ENCODE assay signal across 7 mouse cellular contexts in genomic region chr1:155145620-155146019, GRCm38 (mm10). TPM values are rescaled to one million over a fixed set of nuclear protein-coding genes. Genes with fewer than 3 reads are reported as not detected.
DNase-seq lines count a peak whose midpoint lies in the region; ATAC-seq and TF ChIP-seq lines count a peak whose summit lies in the region.

No protein-coding gene starts in this region.

- H3K4me2 ChIP-seq in heart, embryonic 13.5 days: peak overlapping the region; percentile 66
- H3K4me2 ChIP-seq in lung, postnatal 0 days (replicated peaks; ENCODE audit: low read depth, low read length): peak overlapping the region; percentile 52
- H3K4me2 ChIP-seq in forebrain, embryonic 14.5 days (ENCODE audit: low read length): no peak overlapping the region

- no peak for ATAC-seq in heart, embryonic 13.5 days (ENCODE audit: extremely low read depth, insufficient number of reproducible peaks, low FRiP score, low TSS enrichment)
- peak; percentile 67 for ATAC-seq in lung, postnatal 0 days
- ATAC-seq in forebrain, embryonic 14.5 days: no peak

- no peak for TF ChIP-seq EP300 in lung, postnatal 0 days (IDR thresholded peaks at IDR 0.05)

- no peak for TF ChIP-seq CTCF in lung, postnatal 0 days (IDR thresholded peaks at IDR 0.05)

- H3K4me3 ChIP-seq in heart, embryonic 13.5 days: peak overlapping the region; percentile 54
- H3K4me3 ChIP-seq in lung, postnatal 0 days (ENCODE audit: low read depth, low read length): peak overlapping the region; percentile 50; the same call in 1 of the 2 replicates
- H3K4me3 ChIP-seq in forebrain, embryonic 14.5 days (ENCODE audit: low read depth, low read length): no peak overlapping the region

- peaks cover 6% of the 10 kb centered on the region for H3K4me1 ChIP-seq in heart, embryonic 13.5 days
- no peaks in the 10 kb centered on the region for H3K4me1 ChIP-seq in lung, postnatal 0 days (ENCODE audit: insufficient read depth, low read depth, low read length)
- no peaks in the 10 kb centered on the region for H3K4me1 ChIP-seq in forebrain, embryonic 14.5 days (ENCODE audit: control insufficient read depth, insufficient read depth, low read length)

- peak; percentile 61 for DNase-seq in 3T3-L1 (ENCODE audit: low read depth, low spot score)
- DNase-seq in A20 (ENCODE audit: low read depth, low spot score): peak; percentile 53
- peak; percentile 77 for DNase-seq in lung, postnatal 0 days (ENCODE audit: low spot score)
- peak; percentile 44 to 50 for DNase-seq in thymus, postnatal 36 days
- no peak for DNase-seq in forebrain, embryonic 14.5 days (ENCODE audit: low spot score)
- DNase-seq in layer of hippocampus, postnatal 25 days (ENCODE audit: extremely low spot score in 1 of 2, low spot score in 1 of 2): no peak

- no peaks in the 10 kb centered on the region for H3K9me3 ChIP-seq in heart, embryonic 13.5 days
- no peaks in the 10 kb centered on the region for H3K9me3 ChIP-seq in lung, postnatal 0 days (ENCODE audit: low read length)
- H3K9me3 ChIP-seq in forebrain, embryonic 14.5 days (replicated peaks; ENCODE audit: control insufficient read depth, low read length): no peaks in the 10 kb centered on the region

- H3K36me3 ChIP-seq in heart, embryonic 13.5 days: no peaks in the 10 kb centered on the region
- H3K36me3 ChIP-seq in lung, postnatal 0 days (ENCODE audit: insufficient read depth, low read length): no peaks in the 10 kb centered on the region
- no peaks in the 10 kb centered on the region for H3K36me3 ChIP-seq in forebrain, embryonic 14.5 days (ENCODE audit: control insufficient read depth, insufficient read depth, low read length)

- no peaks in the 10 kb centered on the region for H3K27me3 ChIP-seq in heart, embryonic 13.5 days (replicated peaks)
- H3K27me3 ChIP-seq in lung, postnatal 0 days (replicated peaks; ENCODE audit: insufficient read depth, low read length): no peaks in the 10 kb centered on the region
- H3K27me3 ChIP-seq in forebrain, embryonic 14.5 days (replicated peaks; ENCODE audit: control insufficient read depth, insufficient read depth, low read length): no peaks in the 10 kb centered on the region

- WGBS in heart, embryonic 13.5 days: 40% methylated on average over 6 of the region's 6 CpGs
- WGBS in lung, postnatal 0 days: 30% methylated on average over 6 of the region's 6 CpGs
- WGBS in forebrain, embryonic 14.5 days: 76% methylated on average over 6 of the region's 6 CpGs

- peak overlapping the region; percentile 46; the same call in 1 of the 2 replicates for H3K27ac ChIP-seq in heart, embryonic 13.5 days (replicated peaks)
- H3K27ac ChIP-seq in lung, postnatal 0 days (ENCODE audit: low read length): peak overlapping the region; percentile 81
- H3K27ac ChIP-seq in forebrain, embryonic 14.5 days (ENCODE audit: low read depth, low read length): no peak overlapping the region

- peak overlapping the region; percentile 77; the same call in 1 of the 2 replicates for H3K9ac ChIP-seq in heart, embryonic 13.5 days
- H3K9ac ChIP-seq in lung, postnatal 0 days (replicated peaks; ENCODE audit: low read depth): peak overlapping the region; percentile 44; the same call in 1 of the 2 replicates
- no peak overlapping the region for H3K9ac ChIP-seq in forebrain, embryonic 14.5 days (ENCODE audit: low read length)

RNA-seq across cellular contexts. Expression of gene Mr1, which starts 1.0 kb away (rescaled TPM):
- polyA plus RNA-seq in heart, embryonic 13.5 days (2015; fragmentation: Nextera tagmentation; extraction: Ambion mirVana): 4.3 and 5.2 TPM in 2 replicates
- polyA plus RNA-seq in lung, postnatal 0 days (2015; fragmentation: Nextera tagmentation; extraction: Ambion mirVana): 10.5 and 13.2 TPM in 2 replicates
- 0.80 and 1.2 TPM in 2 replicates for polyA plus RNA-seq in forebrain, embryonic 14.5 days (2014; fragmentation: Nextera tagmentation; extraction: Ambion mirVana)
- 1 to 10 TPM; 2.2 to 3.3 TPM for total RNA-seq in layer of hippocampus, postnatal 25 days (2021)

RNA-seq across cellular contexts. Expression of gene Stx6, which starts 12.9 kb away (rescaled TPM):
- 48.7 and 49.9 TPM in 2 replicates for polyA plus RNA-seq in heart, embryonic 13.5 days (2015; fragmentation: Nextera tagmentation; extraction: Ambion mirVana)
- 74.3 and 77.4 TPM in 2 replicates for polyA plus RNA-seq in lung, postnatal 0 days (2015; fragmentation: Nextera tagmentation; extraction: Ambion mirVana)
- 97.7 and 109 TPM in 2 replicates for polyA plus RNA-seq in forebrain, embryonic 14.5 days (2014; fragmentation: Nextera tagmentation; extraction: Ambion mirVana)
- 100 to 1,000 TPM; 118 to 122 TPM for total RNA-seq in layer of hippocampus, postnatal 25 days (2021)

RNA-seq across cellular contexts. Expression of gene Ier5, which starts 46.2 kb away (rescaled TPM):
- polyA plus RNA-seq in heart, embryonic 13.5 days (2015; fragmentation: Nextera tagmentation; extraction: Ambion mirVana): 3.6 and 3.8 TPM in 2 replicates
- 10.9 and 15.3 TPM in 2 replicates for polyA plus RNA-seq in lung, postnatal 0 days (2015; fragmentation: Nextera tagmentation; extraction: Ambion mirVana)
- 19.5 and 24.6 TPM in 2 replicates for polyA plus RNA-seq in forebrain, embryonic 14.5 days (2014; fragmentation: Nextera tagmentation; extraction: Ambion mirVana)
- total RNA-seq in layer of hippocampus, postnatal 25 days (2021): 10 to 100 TPM; 28.2 to 28.6 TPM

Comparison
In these comparisons a context has a peak if more than half of its experiments do, and no peak if none do; other contexts are left out.
1. DNase-seq: peak in 3T3-L1 (single experiment), A20 (single experiment), lung, postnatal 0 days (single experiment) and thymus, postnatal 36 days (2 of 2); none in forebrain, embryonic 14.5 days (single experiment) and layer of hippocampus, postnatal 25 days (0 of 2).